Mouse (Mus musculus) spleen, postnatal 36 days (tissue): ENCODE data around the gene Tgm5.
A peak's percentile ranks its signal among the peaks of the same experiment; 100 is the strongest.
"Not testable (repeated sequence)": the region's sequence is repeated elsewhere in the genome, so short reads cannot be mapped to it uniquely, and the experiment has no call there.

Experiments used
- DNase-seq, 2 experiments: peaks; one replicate each; pipeline ENCODE4 v3.0.0; 2022; ENCODE audit warnings: low spot score in 2 of 2, mixed read lengths in 1 of 2

The Tgm5 gene

DNA sequence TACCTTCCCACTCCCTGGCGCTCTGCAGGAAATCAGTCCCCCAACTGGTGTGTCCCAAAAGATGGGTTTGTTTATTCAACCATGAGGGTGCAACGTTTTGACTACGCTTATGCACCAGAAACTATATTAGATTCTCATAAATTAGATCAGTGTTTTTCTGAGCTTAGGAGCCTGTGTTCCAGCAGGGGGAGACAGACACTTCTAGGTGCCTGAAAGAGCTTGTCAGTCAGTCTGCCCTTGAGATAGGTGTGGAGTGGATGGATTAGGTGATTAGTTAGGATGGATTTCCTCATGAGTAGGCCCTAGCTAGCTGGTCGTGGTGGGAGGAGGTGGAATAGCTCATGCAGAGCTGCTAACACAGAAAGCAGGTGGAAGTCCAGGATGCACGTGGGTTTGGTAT lies 44.5 kb downstream of the Tgm5 start:
- DNase-seq, result peak in 1 of 2 experiments; percentile 26

- DNase-seq, result no peak
These were observed 46.3 kb downstream of the Tgm5 start for GRCm38 (mm10) chr2:121039382-121039781.

DNA sequence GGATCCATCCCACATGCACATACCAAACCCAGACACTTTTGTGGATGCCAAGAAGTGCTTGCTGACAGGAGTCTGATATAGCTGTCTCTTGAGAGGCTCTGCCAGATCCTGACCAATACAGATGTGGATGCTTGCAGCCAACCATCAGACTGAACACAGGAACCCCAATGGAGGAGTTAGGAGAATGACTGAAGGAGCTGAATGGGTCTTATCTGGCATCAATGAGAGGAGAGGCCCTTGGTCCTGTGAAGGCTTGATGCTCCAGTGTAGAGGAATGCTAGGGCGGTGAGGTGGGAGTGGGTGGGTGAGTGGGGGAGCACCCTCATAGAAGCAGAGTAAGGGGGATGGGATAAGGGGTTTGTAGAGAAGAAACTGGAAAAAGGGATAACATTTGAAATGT lies 46.8 kb downstream of the Tgm5 start:
- not testable (repeated sequence) for DNase-seq

GRCm38 (mm10) chr2:121036733-121037341 lies 48.8 kb downstream of the Tgm5 start, which contains the start of gene Epb42:
Epb42 (minus strand) TSS chr2:121037072.
- DNase-seq, result peak; percentile 59 to 77

- DNase-seq, result no peak
These were observed 62.7 kb downstream of the Tgm5 start for GRCm38 (mm10) chr2:121022918-121023317.

DNA sequence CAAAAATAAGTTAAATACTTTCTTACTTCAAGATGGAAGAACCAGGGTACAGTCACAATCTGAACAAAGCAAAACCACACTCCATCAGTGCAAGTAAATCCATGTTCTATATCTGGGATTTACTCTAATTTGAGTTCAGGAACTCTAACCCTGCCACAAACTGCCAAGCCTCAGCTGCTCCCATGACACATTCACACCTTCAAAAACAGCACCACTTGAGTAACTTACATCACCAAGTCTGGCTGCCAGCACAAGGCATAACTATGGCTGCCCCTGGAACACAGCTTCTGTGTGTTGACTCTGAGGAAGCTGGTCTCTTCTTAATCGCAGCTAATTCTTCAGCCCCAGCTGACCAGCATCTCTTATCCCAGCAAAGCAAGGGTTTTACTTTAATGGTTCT lies 68.5 kb downstream of the Tgm5 start:
- DNase-seq, result no peak

DNA sequence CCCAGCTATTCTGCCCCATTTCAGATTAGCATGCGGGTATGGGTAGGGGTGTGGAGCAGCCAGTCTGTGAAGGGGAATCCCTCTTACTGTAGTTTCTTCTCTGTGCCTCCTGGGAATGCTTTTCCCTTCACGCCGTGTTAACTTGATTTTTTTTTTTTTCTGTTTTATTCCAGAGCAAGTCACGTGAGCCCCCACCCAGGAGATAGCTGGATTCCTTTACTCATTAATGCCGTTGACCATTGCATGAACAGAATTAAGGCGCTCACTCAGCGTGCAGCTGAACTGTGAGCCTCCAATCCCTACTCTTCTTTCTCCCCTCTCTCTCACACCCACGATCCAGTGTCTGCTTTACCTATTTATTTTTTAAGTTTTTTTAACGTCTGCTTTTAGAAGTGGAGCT lies 69.4 kb downstream of the Tgm5 start:
- DNase-seq, result no peak

DNA sequence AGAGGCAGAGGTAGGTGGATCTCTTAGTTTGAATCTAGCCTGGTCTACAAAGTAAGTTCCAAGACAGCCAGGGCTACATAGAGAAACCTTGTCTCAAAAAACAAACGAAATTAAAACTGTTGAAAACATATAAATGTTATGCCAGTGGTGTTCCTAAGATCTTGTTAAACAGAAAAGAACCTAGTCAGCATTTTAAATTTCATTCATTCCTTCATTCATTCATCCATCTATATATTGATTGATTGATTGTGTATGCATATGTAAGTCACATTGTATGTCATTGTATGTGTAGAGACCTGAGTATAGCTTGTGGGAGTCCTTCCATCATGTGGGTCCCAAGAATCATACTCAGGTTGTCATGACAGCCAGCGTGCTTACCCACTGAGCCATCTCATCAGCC lies 70.1 kb downstream of the Tgm5 start:
- DNase-seq, result no peak

- DNase-seq, result no peak
These were observed 73.0 kb downstream of the Tgm5 start for GRCm38 (mm10) chr2:121012676-121013075.

DNA sequence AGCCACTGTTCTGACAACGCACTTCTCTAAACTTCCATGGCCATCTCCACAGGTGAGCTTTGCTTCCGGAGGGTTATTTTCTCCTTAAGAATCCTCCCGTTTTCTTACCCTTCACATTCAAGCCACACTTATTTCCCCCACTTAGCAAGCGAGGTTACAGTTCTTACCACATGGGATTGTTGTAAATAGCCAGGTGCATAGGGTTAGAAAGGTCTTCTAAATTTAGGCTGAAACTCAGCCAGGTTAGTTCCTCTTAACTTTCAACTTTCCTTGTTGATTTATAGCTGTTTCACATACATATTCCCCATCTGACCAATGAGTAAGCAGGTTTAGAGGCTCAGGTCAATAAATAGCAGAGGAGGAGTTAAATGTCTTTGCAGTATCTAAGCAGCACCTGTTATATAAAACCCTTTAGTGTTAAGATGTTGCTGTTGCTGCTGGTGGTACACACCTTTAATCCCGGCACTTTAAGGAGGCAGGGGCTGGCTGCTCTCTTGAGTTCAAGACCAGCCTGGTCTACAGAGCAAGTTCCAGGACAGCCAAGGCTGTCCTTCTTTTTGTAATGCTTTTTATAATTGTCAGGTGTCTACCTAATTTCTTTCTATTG lies 76.5 kb downstream of the Tgm5 start:
- DNase-seq, result no peak

- DNase-seq, result no peak
These were observed 77.0 kb downstream of the Tgm5 start for GRCm38 (mm10) chr2:121008664-121009007.

DNA sequence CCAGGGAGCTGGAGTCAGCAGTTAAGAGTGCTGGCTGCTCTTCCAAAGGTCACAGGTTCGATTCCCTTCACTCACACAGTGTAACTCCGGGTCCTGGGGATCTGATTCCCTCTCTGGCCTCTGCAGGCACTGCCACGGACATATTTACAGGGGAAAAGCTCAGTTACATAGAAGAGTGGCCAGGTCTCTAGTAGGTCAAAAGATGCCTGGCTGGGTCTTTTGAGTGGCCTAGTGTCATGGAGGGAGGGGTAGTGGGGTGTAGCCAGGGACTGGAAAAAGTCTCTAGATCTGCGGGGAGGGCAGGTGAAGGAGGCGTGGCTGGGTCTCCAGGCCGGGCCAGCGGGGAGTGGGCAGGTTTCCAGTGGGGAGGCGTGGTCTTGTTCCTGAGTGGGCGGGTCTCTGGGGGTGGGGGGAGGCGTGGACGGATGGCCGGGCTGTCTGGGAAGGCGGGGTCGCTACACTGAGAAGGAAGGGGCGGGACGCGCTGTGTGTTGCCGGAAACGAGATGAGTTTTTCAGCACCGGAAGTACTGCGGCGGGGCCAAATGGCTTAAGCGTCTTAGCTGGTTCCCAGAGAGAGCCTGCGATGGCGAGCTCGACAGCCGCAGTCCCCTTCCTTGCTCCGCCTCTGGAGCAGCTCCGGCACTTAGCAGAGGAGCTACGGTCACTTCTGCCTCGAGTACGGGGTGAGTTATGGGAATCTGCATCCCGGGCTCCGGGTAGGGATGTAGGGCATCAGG lies 77.5 kb downstream of the Tgm5 start, which contains the start of gene Ccndbp1:
Gene Ccndbp1, plus strand, starts transcription at position 479 of the 739 bp plus-strand sequence.
- DNase-seq, result peak; percentile 92 to 93

- DNase-seq, result no peak
These were observed 78.7 kb downstream of the Tgm5 start for GRCm38 (mm10) chr2:121006986-121007385.

- DNase-seq, result no peak
These were observed 81.4 kb downstream of the Tgm5 start for GRCm38 (mm10) chr2:121004018-121004811.

- no peak for DNase-seq
These were observed 82.1 kb downstream of the Tgm5 start for GRCm38 (mm10) chr2:121003586-121003985.

GRCm38 (mm10) chr2:120998863-120999262 lies 86.8 kb downstream of the Tgm5 start:
- no peak for DNase-seq

DNA sequence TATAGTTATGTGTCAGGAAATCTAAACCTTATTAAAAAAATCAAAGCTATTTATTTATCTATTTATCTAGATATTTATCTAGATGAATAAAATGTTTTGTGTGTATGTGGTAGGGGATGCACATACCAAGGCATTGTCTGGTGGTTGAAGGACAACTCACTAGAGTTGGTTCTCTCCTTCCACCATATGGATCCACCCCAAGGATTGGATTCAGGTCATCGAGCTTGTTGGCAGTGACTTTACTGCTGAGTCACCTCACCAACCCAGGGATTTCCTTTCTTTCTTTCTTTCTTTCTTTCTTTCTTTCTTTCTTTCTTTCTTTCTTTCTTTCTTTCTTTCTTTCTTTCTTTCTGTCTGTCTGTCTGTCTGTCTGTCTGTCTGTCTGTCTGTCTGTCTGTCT lies 89.0 kb downstream of the Tgm5 start:
- DNase-seq, result not testable (repeated sequence)
